Mouse (Mus musculus) intestine, embryonic 14.5 days (tissue): ENCODE data around the gene Rtn4. TPM values are rescaled to one million over a fixed set of nuclear protein-coding genes. Genes with fewer than 3 reads are reported as not detected.
"Not testable (repeated sequence)": the region's sequence is repeated elsewhere in the genome, so short reads cannot be mapped to it uniquely, and the experiment has no call there.

Experiments
- ATAC-seq: fragments of 200-750 bp; cut with Nextera tagmentation; replicated peaks from 2 replicates; pipeline ENCODE4 v1.8.0; 2017; ENCODE audit warnings: low read depth, moderate number of reproducible peaks, moderate TSS enrichment, moderate library complexity; ENCODE audit not compliant: low FRiP score, low TSS enrichment
- DNase-seq: peaks from one replicate; pipeline ENCODE4 v3.0.0-alpha.2; 2018; ENCODE audit warnings: low spot score
- H3K27ac ChIP-seq: fragments of 300-500 bp; sonication (generic); 2 replicates; pipeline ENCODE4 v1.5.1; 2014; ENCODE audit warnings: low read depth, mild to moderate bottlenecking, control low read depth
- H3K27me3 ChIP-seq: fragments of 300-500 bp; sonication (generic); replicated peaks from 2 replicates; pipeline ENCODE4 v1.6.1; 2014; ENCODE audit warnings: low read length, control low read depth; ENCODE audit not compliant: control insufficient read depth, insufficient read depth
- H3K36me3 ChIP-seq: fragments of 300-500 bp; sonication (generic); 2 replicates; pipeline ENCODE4 v1.6.1; 2014; ENCODE audit warnings: low read length, control low read depth; ENCODE audit not compliant: control insufficient read depth, insufficient read depth
- H3K4me1 ChIP-seq: fragments of 300-500 bp; sonication (generic); replicated peaks from 2 replicates; pipeline ENCODE4 v1.6.1; 2014; ENCODE audit warnings: low read length, control low read depth, mixed read lengths; ENCODE audit not compliant: control insufficient read depth, insufficient read depth
- H3K4me2 ChIP-seq: fragments of 300-500 bp; sonication (generic); 2 replicates; pipeline ENCODE4 v1.6.1; 2014; ENCODE audit warnings: low read length
- H3K4me3 ChIP-seq: fragments of 300-500 bp; sonication (generic); 2 replicates; pipeline ENCODE4 v1.5.1; 2014; ENCODE audit warnings: low read depth, low read length, control low read depth, mixed read lengths
- H3K9ac ChIP-seq: fragments of 300-500 bp; sonication (generic); 2 replicates; pipeline ENCODE4 v1.6.1; 2014; ENCODE audit warnings: mild to moderate bottlenecking, low read length
- H3K9me3 ChIP-seq: fragments of 300-500 bp; sonication (generic); 2 replicates; pipeline ENCODE4 v1.6.1; 2016; ENCODE audit warnings: low read length, control low read depth; ENCODE audit not compliant: control insufficient read depth
- WGBS: fragments of 180-500 bp; shearing (Covaris S2); extraction: QIAGEN DNeasy Blood & Tissue Kit; methylation state at CpG from one replicate; pipeline ENCODE4 v1.1.7; 2014; 5-methylcytosine and 5-hydroxymethylcytosine counted together
- polyA plus RNA-seq: library from polyadenylated mRNA; unstranded; fragments of >200 nt; fragmentation: Nextera tagmentation; extraction: Ambion mirVana; gene quantifications from 2 replicates; pipeline ENCODE4 v1.2.1, GENCODE M21; 2014

Rtn4 gene
- polyA plus RNA-seq: 49.6 and 54.6 TPM in 2 replicates

DNA sequence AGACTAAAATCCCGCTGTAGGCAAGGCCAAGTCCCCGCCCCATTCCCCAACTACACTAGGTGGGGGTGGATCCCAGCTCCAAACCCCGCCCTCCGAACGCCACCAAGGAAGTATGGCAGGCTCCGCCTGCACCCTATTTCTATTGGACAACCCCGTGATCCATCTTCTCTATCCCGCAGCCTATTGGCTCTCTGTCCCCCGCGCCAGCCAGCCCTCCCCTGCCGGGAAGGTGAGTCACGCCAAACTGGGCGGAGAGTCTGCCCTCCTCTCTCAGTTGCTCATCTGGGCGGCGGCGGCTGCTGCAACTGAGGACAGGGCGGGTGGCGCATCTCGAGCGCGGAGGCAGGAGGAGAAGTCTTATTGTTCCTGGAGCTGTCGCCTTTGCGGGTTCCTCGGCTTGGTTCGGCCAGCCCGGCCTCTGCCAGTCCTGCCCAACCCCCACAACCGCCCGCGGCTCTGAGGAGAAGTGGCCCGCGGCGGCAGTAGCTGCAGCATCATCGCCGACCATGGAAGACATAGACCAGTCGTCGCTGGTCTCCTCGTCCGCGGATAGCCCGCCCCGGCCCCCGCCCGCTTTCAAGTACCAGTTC, at the start of gene Rtn4:
Gene Rtn4, plus strand, starts transcription at position 265 of the 590 bp plus-strand sequence.
- Histone ChIP-seq H3K9me3 (no peaks in the 10 kb centered on the region), H3K4me1 (peaks cover 9% of the 10 kb centered on the region), H3K9ac (peak within 1 kb of the TSS; percentile 96), H3K36me3 (peaks cover 6% of the 10 kb centered on the region; the same call in 1 of the 2 replicates), H3K4me2 (peak within 1 kb of the TSS; percentile 61), H3K27me3 (no peaks in the 10 kb centered on the region), H3K4me3 (peak within 1 kb of the TSS; percentile 92), H3K27ac (peak within 1 kb of the TSS; percentile 98)
- ATAC-seq (peak; percentile 96), DNase-seq (peak; percentile 97)
- WGBS: under 1% methylated on average over 43 of the region's 43 CpGs

DNA sequence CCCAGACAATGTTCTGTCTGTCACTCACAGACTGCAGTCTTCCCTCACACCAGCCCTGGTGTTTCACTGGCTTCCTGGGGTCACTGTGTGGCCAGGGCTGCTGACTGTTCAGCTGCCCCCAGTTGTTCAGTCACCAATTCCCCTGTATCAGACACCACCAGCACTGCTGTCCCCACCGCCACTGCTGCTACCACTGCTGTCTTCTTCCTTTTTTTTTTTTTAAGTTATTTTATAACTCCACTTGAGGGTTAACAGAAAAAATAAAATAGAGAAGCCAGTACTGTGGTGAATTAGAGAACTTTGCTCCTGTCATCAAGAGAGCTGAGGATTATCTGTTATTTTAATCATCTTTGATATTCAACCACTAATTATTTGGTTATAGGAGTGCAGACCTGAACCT, 48.3 kb upstream of the Rtn4 start:
- Histone ChIP-seq H3K4me1 (0 out of 2 replicates have a peak, but pooled peaks cover 4% of the 10 kb centered on the region), H3K4me3 (no peak overlapping the region), H3K27ac (no peak overlapping the region), H3K9me3 (no peaks in the 10 kb centered on the region), H3K27me3 (no peaks in the 10 kb centered on the region), H3K36me3 (no peaks in the 10 kb centered on the region), H3K4me2 (no peak overlapping the region), H3K9ac (no peak overlapping the region)
- ATAC-seq (no peak), DNase-seq (no peak)
- WGBS: 78% methylated on average over 1 of the region's 1 CpGs

DNA sequence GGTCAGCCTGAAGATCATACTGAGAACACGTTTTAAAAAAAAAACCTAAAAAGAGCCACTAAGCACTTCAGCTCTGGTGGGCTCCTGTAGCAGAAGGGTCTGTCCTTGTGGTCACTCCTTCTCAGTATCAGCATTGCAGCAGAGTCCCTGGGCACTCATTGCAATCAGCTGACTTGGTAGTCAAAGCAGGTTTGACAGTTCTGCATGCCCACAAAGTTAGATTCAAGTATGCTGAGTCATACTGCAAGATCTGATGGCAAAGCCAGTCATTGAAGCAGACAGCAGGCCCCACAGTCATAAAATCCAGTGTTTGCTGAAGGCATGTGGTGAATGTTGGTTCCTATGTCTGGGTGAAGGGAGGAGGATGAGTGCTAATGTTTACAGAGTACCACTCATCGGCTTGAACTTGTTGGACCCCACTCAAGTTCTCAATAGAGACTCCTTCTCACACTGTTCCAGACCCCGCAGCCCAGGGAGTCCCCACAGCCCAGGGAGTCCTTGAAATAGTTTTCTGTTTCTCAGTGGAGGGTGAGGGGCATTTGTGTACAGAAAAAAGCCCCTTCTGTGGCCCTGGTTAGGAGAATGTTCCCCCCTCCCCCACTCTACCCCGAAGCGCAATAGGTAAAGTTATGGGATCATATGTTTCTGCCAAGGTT, 47.2 kb upstream of the Rtn4 start:
- Histone ChIP-seq H3K4me3 (no peak overlapping the region), H3K4me1 (0 out of 2 replicates have a peak, but pooled peaks cover 4% of the 10 kb centered on the region), H3K4me2 (no peak overlapping the region), H3K36me3 (no peaks in the 10 kb centered on the region), H3K9me3 (no peaks in the 10 kb centered on the region), H3K27ac (no peak overlapping the region), H3K9ac (no peak overlapping the region), H3K27me3 (no peaks in the 10 kb centered on the region)
- ATAC-seq (peak; percentile 72), DNase-seq (no peak)
- 60% methylated on average over 5 of the region's 5 CpGs for WGBS

DNA sequence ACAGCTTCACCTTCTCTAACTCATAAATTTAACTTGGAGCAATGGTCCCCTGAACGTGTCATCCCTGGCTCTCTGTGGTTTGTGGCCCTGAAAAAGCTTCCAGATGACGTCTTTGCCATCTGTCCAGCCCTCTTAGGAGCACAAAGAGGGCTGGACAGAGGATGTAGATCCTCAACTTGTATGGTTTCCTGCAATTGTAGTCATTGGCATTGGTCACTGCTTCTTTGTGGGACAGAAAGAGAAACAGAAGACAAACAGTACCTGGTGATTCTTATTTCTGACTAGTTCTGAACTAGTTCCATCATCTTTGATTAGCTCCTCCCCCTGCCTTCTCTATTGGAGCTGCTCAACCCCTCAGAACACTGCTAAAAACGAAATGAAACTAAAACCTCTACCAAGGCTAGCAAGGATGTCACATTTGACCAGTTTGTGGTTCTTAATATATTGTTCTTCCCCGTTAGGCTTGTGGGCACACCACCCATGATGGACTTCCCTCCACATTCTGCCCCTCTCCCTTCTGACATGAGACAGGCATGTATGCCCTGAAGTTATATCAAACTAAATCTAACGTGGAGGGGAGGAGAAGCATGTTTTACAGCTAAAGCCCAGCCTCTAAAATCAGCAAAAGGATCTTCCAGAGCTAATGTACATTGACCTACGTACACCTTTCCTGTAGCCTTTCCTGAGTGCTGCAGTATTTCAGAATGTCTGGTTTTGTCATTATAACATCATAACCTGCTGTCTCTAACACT, 45.0 kb upstream of the Rtn4 start:
- Histone ChIP-seq H3K36me3 (no peaks in the 10 kb centered on the region), H3K27me3 (no peaks in the 10 kb centered on the region), H3K4me3 (no peak overlapping the region), H3K9me3 (no peaks in the 10 kb centered on the region), H3K27ac (no peak overlapping the region), H3K4me1 (0 out of 2 replicates have a peak, but pooled peaks cover 4% of the 10 kb centered on the region), H3K4me2 (no peak overlapping the region), H3K9ac (no peak overlapping the region)
- ATAC-seq (no peak), DNase-seq (no peak)
- WGBS: 42% methylated on average over 6 of the region's 6 CpGs

DNA sequence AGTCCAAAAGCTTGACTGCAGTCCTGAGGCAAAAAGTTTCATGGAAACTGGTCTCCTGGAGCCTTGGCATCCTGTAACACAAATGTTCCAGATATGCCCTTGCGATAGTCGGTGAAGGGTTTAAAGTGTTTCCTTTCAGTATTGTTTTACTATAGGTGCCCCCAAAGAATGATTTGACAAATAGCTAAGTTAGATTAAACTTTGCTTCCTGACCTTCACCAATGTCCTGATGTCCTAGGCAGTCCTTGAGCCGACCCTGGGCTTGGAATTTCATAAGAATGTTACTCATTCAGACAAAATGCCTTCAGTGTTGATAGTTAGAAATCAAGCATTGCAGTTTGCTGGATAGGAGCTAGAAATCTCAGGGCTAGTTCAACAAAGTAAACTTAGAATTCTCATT, 37.4 kb upstream of the Rtn4 start:
- DNase-seq, H3K9me3 ChIP-seq, H3K9ac ChIP-seq, H3K4me1 ChIP-seq, H3K4me2 ChIP-seq, H3K4me3 ChIP-seq, H3K36me3 ChIP-seq, H3K27me3 ChIP-seq, ATAC-seq, H3K27ac ChIP-seq: not testable (repeated sequence)
- 86% methylated on average over 3 of the region's 3 CpGs for whole genome bisulfite sequencing

DNA sequence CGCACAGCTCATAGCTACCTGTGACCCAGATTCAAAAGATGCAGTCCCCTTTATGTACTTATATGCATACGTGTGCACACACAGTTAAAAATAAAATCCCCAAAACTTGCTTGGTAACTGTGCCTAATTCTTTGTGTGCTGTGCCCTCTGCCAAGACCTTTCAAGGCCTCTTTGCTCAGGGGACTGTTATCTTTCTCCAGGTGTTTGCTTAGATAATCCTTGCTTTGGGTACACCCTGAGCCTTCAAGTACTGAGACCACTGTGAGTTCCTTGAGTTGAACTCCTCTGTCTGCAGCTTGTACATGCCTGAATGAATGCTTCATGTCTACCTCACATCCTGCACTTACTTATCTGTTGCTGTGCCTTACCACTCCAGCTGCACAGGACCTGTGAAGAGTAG, 32.0 kb upstream of the Rtn4 start:
- no peak overlapping the region for H3K4me2 ChIP-seq
- no peaks in the 10 kb centered on the region for H3K4me1 ChIP-seq
- DNase-seq (no peak), ATAC-seq (no peak)
- H3K27me3 ChIP-seq: no peaks in the 10 kb centered on the region
- no peak overlapping the region for H3K4me3 ChIP-seq
- H3K27ac ChIP-seq: no peak overlapping the region
- H3K9ac ChIP-seq: no peak overlapping the region
- H3K9me3 ChIP-seq: no peaks in the 10 kb centered on the region
- H3K36me3 ChIP-seq: no peaks in the 10 kb centered on the region
- 80% methylated on average over 2 of the region's 2 CpGs for WGBS

DNA sequence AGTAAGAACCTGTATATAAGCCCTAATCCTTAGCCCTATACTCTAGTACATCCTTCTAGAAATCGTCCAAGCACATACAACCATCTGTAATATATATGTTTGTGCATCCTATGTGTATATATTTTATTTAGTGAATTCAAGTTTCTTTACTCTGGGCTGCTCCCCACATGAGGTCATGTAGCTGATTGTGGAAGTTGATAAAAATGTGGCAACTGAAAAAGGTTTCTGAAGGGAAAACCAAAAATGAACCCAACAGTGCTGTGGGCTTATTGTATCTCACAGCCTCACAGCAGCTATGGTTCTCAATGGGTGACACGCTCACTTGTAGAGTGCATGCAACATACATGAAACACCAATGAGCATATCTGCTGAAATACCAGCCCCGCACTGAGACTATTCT, 25.1 kb upstream of the Rtn4 start:
- H3K36me3 ChIP-seq: no peaks in the 10 kb centered on the region
- DNase-seq (no peak), ATAC-seq (no peak)
- no peaks in the 10 kb centered on the region for H3K4me1 ChIP-seq
- no peaks in the 10 kb centered on the region for H3K27me3 ChIP-seq
- 95% methylated on average over 3 of the region's 3 CpGs for WGBS
- no peak overlapping the region for H3K4me3 ChIP-seq
- H3K9me3 ChIP-seq: no peaks in the 10 kb centered on the region
- H3K9ac ChIP-seq: no peak overlapping the region
- no peak overlapping the region for H3K4me2 ChIP-seq
- H3K27ac ChIP-seq: no peak overlapping the region

DNA sequence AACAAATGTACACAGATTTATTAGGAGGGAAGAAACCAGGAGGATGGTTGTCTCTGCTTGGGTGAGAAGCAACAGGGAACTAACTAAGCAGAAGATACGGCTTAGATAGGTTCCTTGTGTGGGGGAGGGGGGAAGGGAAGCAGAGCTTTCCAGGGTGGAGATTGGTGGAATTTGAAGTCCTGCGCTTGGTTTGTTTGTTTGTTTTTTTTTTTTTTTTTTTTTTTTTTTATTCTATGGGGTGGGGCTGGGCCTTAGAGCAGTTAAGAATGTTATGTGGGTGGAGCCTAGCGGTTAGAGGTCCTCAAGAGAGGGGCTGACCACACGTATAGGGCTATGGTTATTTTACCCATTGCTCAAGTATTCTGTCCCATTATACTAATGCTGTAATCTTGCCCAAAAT, 23.0 kb upstream of the Rtn4 start:
- DNase-seq (no peak), ATAC-seq (no peak)
- H3K36me3 ChIP-seq: no peaks in the 10 kb centered on the region
- no peaks in the 10 kb centered on the region for H3K4me1 ChIP-seq
- H3K4me3 ChIP-seq: no peak overlapping the region
- H3K9ac ChIP-seq: no peak overlapping the region
- no peak overlapping the region for H3K4me2 ChIP-seq
- H3K9me3 ChIP-seq: no peaks in the 10 kb centered on the region
- 68% methylated on average over 4 of the region's 4 CpGs for WGBS
- H3K27ac ChIP-seq: no peak overlapping the region
- no peaks in the 10 kb centered on the region for H3K27me3 ChIP-seq
